Mouse (Mus musculus): Measurements from ENCODE around the gene 5330417H12Rik.

5330417H12Rik gene

DNA sequence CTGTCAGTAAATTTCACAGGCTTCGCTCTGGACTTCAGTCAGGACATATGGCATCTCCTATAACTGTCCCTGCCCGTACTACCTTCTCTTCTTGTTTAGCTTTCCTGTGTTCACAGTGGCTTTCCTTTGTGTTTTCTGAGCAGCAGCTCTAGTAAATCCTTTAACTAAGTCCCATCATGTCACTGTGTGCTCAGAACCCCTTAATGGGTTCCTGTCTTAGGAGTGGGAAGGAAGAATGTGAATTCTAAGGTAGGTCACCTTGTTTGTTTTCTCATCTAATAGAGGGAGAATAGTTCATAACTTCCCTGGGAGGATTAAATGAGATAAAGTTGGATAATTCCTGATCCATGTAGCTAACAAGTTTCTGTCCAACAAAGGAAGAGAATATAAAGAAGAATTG is at the start of gene 5330417H12Rik:
Gene 5330417H12Rik, minus strand, starts transcription at position 101 of the 400 bp plus-strand sequence.
- POLR2A ChIA-PET = no interaction called here

DNA sequence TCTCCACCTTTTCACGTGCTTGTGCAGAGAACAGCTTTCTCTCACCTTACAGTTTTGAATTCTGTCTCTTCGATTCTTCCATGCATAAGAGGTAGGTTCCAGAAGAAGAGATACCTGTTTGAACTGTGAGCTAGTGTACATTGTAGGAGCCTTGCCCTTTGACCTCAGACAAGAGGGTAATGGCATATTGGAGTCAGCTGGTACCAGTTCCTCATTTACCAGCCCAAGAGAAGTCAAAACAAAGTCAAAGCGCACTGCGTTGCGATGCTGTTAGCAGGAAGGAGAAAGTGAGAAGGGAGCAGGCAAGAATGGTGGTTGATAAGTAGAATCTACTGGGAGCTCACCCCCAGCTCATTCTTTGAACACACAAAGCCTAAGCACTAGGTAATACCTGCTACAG is 43.6 kb upstream of the 5330417H12Rik start:
- ChIA-PET CTCF (no interaction called here), POLR2A (interaction anchor here in 1 of 4 experiments (0.6 kb wide), 1 partner anchor 48 kb away, joined by 3 read pairs; no protein-coding TSS in a partner anchor)

More for the DNA sequence above, at the start of gene 5330417H12Rik:
- CTCF ChIA-PET = no interaction called here

DNA sequence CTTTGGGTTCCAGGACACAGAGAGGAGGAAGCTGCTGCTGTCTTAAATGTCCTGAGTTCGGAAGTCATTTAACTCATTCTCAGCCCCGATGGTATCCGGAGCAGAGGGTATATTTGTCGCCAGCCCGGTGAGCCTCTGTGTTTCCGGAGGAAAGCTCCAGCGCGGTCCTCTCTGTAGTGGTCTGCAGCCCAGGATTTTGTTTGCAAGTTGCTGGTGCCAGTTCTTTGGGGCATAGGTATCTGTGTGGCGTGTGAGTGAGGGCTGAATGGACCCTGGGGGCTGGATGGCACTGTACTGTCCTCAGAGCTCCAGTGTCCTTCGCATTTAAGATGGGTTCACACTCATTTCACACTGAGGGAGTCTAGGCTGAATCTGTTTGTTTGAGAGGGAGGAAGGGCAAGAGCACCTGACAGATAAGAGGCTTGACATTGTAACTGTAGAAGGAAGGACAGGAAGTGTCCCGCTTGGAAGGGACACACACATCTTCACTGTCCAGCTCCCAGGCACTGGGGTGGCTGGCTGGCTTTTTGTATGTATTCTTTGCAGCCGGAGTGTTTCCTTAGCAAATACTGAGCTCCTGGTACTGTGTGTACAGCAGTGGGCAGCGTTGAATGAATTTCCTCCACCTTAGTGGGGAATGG is 41.4 kb upstream of the 5330417H12Rik start:
- ChIA-PET CTCF (interaction anchor here in 2 of 4 experiments (0.5 to 0.9 kb wide), 2 partner anchors 12 to 72 kb away, joined by 3 to 4 read pairs; no protein-coding TSS in a partner anchor), POLR2A (interaction anchor here in 2 of 4 experiments (0.7 to 1.9 kb wide), 5 partner anchors 10 to 457 kb away, joined by 3 to 5 read pairs (median 4); partner anchors contain the start of genes Cyb5r2 (in 1 of the 2) and Rbmxl2 (in 1 of the 2))

DNA sequence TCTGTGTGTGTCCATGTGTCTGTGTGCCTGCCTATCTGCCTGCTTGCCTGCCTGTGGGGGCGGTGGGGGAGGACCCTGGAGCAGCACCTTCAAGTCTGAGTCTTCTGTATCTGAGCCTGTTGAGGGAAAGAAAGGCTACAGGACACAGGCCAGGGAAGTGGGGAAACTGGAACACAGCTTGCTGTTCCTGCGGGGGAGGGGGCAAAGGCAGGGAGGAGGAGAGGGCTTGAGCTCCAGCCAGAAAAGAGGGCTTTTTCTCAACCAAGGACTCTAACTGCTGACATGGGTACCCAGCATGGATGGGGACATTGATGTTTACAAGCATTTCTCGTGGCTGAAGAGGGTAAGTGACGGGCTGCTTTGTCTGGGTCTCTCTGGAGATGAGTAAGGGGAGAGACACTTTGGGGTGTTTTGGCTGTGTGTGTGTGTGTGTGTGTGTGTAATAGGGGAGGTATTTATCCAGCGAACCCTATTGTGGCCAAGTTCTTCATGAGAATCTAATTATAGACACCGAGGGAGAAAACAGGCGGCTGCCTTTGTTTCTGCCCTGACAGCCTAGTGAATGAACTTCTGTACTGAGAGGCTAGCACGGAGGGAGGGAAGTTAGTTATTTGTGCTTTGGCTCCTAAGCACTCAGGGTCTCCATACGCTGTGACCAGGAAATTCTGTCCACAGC is 40.8 kb upstream of the 5330417H12Rik start:
- ChIA-PET CTCF (interaction anchor here in 1 of 4 experiments (0.9 kb wide), 1 partner anchor 71 kb away, joined by 3 read pairs; no protein-coding TSS in a partner anchor), POLR2A (interaction anchor here in 2 of 4 experiments (0.6 to 1.9 kb wide), 9 partner anchors 9 to 457 kb away, joined by 3 to 5 read pairs (median 4); partner anchors contain the start of genes Cyb5r2 (in 1 of the 2), Ppfibp2 (in 1 of the 2) and Rbmxl2 (in 1 of the 2))

DNA sequence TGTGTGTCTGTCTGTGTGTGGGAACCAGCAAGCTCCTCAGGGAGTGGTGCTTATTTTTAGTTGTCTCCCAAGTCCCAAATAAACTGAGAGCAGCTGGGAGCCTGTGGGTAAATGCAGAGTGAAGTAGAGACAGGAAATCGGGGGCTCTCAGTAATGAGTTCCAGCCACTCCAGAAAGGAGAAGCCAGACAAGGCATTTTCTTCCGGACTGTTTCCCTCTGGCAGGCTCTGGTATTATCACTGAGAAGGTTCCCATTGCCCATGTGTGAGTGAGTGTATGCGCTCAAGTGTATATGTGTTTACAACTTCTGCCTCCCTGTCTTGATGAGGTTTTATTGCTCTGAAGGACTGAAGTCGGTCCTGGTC is 40.2 kb upstream of the 5330417H12Rik start:
- POLR2A ChIA-PET = interaction anchor here in 3 of 4 experiments (0.6 to 1.9 kb wide), 6 partner anchors 9 to 453 kb away, joined by 3 to 5 read pairs (median 4); partner anchors contain the start of gene Ppfibp2 (in 1 of the 3)

DNA sequence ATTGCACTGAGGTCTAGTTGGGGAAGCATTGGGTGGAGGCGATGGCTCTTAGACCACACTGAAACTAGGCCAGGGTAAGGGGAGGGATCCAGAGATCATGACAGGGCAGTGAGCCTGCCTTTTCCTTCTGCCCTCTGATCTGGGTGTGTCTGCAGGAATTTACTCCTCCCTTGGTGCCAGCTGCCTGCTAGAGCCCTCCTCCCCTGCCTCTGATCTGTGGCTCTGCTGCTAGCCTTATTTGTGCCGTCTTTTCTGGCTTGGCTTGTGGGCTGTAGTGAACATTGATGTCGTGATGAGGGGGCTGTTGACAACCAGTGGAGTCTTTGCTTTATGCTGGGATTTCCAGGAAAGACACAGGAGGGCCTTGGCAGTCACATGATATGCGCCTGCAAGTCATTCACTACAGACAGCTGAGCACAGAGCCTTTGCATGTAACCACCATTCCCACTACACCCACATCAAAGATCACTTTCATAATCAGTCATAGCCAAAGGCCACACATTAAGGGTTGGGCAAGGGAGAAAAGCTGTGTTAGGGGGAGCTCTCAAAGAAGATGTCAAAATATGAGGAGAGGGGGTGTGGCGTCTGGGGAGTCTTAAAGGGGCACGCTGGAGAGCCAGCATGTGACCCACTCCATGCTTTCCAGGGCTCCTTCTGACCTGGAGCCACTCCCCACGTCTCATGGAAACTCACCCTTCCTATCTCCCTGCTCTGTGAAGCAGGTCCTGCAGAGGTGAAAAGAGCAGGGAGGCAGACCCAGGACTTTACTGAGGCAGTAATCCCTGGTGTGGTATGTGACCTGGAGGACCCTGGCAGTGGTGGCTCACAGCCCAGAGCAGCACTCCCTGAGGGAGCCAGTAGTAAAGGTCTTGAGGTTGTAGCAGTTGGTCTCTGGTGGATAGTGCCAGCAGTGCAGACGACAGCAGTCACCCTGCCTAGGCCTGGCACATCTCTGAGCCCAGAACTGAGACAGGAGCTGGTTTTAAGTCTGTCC is 39.4 kb upstream of the 5330417H12Rik start:
- POLR2A ChIA-PET = interaction anchor here in 3 of 4 experiments (0.9 to 1.9 kb wide), 10 partner anchors 10 to 455 kb away, joined by 3 to 5 read pairs (median 4); partner anchors contain the start of genes Cyb5r2 (in 1 of the 3), Ppfibp2 (in 1 of the 3) and Rbmxl2 (in 1 of the 3)
- CTCF ChIA-PET = interaction anchor here in 2 of 4 experiments (1.6 kb wide), 2 partner anchors 19 to 84 kb away, joined by 4 read pairs; no protein-coding TSS in a partner anchor

More for the DNA sequence above, 40.2 kb upstream of the 5330417H12Rik start:
- CTCF ChIA-PET = interaction anchor here in 1 of 4 experiments (1.6 kb wide), 1 partner anchor 83 kb away, joined by 4 read pairs; no protein-coding TSS in a partner anchor

DNA sequence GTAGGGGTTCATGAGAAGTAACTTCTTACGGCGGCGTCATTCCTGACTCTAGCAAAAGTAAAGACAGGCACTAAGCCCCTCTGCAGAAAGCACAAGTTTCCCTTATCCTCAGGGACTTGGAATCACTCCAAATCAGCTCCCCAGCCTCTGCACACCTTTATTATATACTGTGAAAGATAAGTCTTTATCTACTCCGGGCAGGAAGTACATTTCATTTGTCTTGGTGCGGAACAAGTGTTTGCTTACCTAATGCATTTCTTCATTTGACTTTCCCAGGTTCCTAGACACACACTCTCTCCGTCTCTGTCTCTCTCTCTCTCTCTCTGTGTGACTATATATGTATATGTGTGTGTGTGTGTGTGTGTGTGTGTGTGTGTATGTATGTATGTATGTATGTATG is 38.7 kb upstream of the 5330417H12Rik start:
- ChIA-PET POLR2A (interaction anchor here in 3 of 4 experiments (0.6 to 1.8 kb wide), 9 partner anchors 11 to 111 kb away, joined by 3 to 8 read pairs (median 4); partner anchors contain the start of gene Ppfibp2 (in 1 of the 3)), CTCF (interaction anchor here in 2 of 4 experiments (1.3 to 5.0 kb wide), 5 partner anchors 8 to 86 kb away, joined by 3 to 52 read pairs (median 4); no protein-coding TSS in a partner anchor)

DNA sequence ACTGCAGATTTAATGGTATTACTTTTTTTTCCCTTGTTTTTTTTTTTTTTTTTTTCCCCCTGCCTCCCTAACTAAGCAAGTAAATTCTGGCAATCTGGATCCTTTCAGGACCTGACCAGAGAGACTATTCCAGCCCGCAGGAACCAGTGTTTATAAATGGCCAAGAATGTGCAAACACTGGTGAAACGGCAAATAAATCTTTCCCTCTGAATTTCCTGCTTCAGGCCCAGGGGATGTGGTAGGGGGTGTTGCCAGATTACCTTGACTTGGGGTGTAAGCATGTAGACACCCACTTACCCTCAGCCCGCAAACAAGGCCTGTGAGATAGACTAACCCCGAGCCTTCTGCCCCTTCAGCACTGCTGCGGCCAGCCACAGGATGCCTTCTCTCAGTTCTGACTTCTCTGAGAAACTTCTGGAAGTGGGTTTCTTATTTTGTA is 36.9 kb upstream of the 5330417H12Rik start:
- CTCF ChIA-PET = interaction anchor here (0.6 to 5.0 kb wide), 50 partner anchors 9 to 136 kb away, joined by 3 to 52 read pairs (median 4); partner anchors contain the start of gene Ppfibp2 (in 2 of the 4)
- POLR2A ChIA-PET = interaction anchor here (0.7 to 3.0 kb wide), 26 partner anchors 9 to 1016 kb away, joined by 3 to 14 read pairs (median 5); partner anchors contain the start of genes Ppfibp2 (in 3 of the 4) and Rbmxl2 (in 2 of the 4)

DNA sequence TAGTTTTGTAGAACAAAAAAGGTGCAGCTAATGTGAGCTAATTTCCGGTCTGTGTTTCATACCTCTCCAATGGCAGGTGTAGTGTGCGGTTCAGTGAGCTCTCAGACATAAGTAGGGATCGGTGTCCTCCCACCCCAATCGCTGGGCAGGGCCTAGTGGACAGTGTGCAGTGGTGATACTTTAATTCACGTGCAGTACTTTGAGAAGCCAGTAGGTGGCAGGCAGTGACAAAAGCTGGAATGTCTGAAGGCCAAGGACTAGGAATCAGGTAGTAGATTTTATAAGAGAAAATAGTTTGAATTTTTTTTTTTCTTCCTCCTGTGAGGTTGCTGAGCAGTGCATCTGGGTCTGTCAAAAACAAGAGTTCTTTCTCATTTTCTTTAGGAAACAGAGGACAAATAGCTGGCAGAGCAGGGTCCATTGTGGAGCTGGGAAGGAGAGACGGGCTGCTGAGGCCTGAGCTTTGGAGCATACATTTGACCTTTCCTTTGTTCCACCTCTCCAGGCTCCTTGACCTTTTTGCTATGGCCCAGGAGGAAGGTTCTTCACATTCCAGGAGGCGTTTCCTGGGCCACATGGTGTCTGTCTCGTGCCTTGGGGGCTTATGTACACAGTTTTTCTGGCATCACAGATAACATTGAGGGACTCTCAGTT is 36.4 kb upstream of the 5330417H12Rik start:
- POLR2A ChIA-PET = interaction anchor here (0.6 to 3.0 kb wide), 25 partner anchors 8 to 1016 kb away, joined by 3 to 14 read pairs (median 5); partner anchors contain the start of genes Ppfibp2 (in 3 of the 4) and Rbmxl2 (in 2 of the 4)
- CTCF ChIA-PET = interaction anchor here (0.6 to 5.0 kb wide), 50 partner anchors 8 to 135 kb away, joined by 3 to 52 read pairs (median 4); partner anchors contain the start of gene Ppfibp2 (in 2 of the 4)

DNA sequence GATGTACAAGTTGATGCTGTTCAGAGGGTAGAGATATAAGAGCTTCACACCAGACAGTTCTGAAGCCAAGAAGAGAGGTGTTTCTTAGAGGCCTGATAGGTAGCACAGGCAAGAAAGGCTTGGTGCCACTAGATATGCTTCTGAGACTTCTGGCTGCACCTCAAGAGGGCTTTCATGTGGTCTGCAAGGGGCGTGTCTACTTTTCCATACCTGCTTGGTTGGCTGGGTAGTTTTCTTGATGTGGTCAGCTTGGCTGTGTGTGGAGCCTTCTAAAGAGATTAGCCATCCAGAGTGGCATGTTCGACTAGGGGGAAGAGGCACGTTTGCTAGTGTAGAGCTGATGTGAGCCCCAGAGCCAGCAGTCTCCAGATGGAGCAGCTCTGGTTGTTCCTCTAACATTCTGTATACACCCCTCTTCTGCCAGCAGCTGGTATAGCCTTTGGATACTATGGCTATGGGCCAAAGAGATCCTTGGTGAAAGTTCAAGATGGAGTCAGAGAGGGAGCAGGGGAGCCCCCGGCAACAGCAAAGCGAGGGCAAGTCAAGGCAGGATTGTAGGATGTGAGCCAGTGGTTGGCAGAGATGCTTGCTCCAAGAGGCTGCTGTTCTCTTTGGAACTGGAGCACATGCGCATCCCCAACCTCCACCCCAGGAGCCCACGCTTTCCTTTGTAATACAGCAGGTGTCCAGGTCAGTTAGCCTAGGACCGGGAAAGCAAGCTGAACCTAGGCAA is 34.4 kb upstream of the 5330417H12Rik start:
- POLR2A ChIA-PET = interaction anchor here in 2 of 4 experiments (0.7 to 3.0 kb wide), 5 partner anchors 10 to 98 kb away, joined by 3 to 14 read pairs (median 3); partner anchors contain the start of gene Cyb5r2 (in 1 of the 2)
- CTCF ChIA-PET = interaction anchor here (0.6 to 5.0 kb wide), 8 partner anchors 14 to 1612 kb away, joined by 3 to 52 read pairs (median 5); no protein-coding TSS in a partner anchor

DNA sequence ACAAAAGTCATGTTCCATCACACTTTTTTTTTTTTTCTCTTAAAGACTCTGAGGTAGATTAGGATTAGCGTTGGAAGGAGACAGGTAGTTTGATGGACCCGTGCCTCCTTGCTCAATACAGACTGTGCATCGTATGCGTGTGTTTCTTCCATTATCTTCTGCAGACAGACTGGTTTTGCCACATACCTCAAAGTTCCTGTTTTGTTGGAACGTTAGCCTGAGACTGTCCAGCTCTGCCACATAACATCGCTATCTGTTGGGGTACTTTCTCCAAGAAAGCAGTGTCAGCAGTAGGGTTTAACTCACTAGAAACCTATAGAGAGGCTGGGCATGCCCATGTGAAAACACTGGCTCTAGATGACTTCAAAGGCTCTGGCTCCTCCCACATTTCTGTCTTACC is 31.5 kb upstream of the 5330417H12Rik start:
- CTCF ChIA-PET = interaction anchor here in 2 of 4 experiments (0.6 to 0.8 kb wide), 2 partner anchors 92 to 337 kb away, joined by 3 read pairs; no protein-coding TSS in a partner anchor
- POLR2A ChIA-PET = interaction anchor here in 2 of 4 experiments (1.0 to 1.1 kb wide), 2 partner anchors 10 to 62 kb away, joined by 3 read pairs; partner anchors contain the start of gene Ppfibp2 (in 1 of the 2)

DNA sequence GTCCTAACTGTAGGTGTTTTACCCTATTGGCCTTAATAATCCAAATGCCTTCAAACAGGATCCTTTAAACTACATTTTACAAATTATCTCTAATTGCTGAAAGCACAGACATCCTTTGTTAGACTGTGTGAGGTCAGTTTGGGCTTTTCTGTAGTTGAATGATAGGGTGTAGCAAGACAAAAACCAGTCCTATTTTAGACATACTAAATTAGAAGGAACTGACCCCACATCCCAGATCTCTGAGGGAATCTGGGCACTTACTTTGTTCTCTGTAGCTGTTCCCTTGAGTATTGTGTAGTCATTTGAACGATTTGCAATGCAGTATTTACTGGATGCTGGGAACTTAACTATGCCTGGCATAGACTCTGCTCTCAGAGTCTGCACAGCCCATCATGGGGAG is 26.9 kb upstream of the 5330417H12Rik start:
- CTCF ChIA-PET = no interaction called here
- POLR2A ChIA-PET = no interaction called here

DNA sequence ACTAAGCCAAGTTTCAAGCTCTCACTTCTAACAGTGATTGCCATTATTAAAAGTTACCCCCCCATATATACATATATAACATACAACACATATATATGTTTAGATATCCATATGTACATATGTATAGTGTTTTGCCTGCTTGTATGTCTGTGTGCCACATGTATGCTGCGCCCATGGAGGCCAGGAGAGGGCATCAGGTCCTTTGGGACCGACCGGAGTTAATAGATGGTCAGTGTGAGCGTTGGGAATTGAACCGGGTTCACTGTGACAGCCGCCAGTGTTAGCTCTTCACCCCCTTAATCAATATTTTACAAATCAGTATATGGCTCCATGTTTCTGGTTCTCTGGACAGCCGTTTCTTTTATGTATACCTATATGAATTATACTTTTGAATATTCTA is 25.0 kb upstream of the 5330417H12Rik start:
- ChIA-PET POLR2A (interaction anchor here in 2 of 4 experiments (0.6 to 1.2 kb wide), 6 partner anchors 9 to 108 kb away, joined by 3 to 5 read pairs (median 3); partner anchors contain the start of genes Cyb5r2 (in 1 of the 2) and Olfml1 (in 1 of the 2)), CTCF (interaction anchor here in 2 of 4 experiments (0.6 to 1.7 kb wide), 4 partner anchors 11 to 99 kb away, joined by 3 to 6 read pairs (median 4); no protein-coding TSS in a partner anchor)

DNA sequence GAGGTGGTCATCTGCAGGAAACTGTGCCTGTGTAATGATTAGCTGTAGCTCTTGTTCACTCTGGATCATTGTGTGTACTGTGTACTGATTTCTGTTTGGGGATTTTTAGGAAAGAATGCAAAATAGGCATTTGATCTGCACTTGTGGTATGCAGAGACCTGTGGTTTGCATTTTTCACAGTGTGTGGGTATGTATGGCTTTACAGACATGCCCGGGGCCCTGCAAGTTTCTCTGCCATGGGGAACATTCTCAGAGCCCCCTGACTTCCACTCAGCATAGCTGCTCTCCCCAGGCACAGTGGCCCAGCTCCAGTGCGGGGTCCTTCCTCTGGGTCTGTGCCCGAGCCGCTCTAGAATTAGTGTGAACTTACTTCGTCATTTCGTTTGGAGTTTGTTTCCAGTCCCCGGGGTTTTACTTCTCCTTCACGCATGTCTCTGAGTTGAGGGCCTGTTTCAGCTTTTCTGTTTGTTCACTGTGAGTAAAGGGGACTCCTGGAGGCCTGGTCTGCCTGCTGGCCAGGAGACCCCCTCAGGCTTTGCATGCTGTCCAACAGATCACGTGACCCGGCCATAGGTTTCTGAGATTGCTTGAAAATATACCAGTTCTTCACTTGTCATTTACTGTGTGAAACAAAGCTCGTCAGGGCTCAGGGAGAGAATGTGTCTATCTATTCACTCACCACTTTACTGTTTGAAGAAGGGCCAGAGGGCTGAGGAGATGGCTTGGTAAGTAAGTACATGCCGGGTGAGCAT is 24.2 kb upstream of the 5330417H12Rik start:
- POLR2A ChIA-PET = interaction anchor here in 3 of 4 experiments (0.7 to 1.2 kb wide), 6 partner anchors 10 to 109 kb away, joined by 3 to 4 read pairs (median 3); partner anchors contain the start of genes Cyb5r2 (in 1 of the 3) and Olfml1 (in 1 of the 3)

DNA sequence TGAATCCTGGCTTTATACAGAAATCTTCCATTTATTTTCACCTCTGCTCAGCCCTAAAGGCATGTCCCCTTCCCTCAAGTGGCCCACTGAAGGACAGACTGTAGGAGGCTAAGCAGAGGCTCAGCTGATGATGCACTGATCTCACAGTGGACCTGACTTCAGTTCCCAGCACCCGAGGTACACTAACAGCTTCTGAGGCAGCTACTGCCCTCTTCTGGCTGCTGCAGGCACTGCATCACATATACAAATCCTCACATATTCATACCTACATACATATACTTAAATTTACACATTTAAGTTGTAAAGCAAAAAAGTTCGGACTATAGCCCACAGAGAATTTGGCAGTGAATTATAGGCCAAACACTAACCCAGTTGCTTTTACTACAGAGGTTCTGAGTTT is 20.0 kb upstream of the 5330417H12Rik start:
- ChIA-PET CTCF (interaction anchor here (0.6 to 1.5 kb wide), 12 partner anchors 8 to 429 kb away, joined by 3 to 9 read pairs (median 4); partner anchors contain the start of gene Ppfibp2 (in 1 of the 4)), POLR2A (interaction anchor here in 1 of 4 experiments (1.0 kb wide), 1 partner anchor 9 kb away, joined by 3 read pairs; no protein-coding TSS in a partner anchor)

More for the DNA sequence above, 24.2 kb upstream of the 5330417H12Rik start:
- CTCF ChIA-PET = interaction anchor here (0.6 to 1.7 kb wide), 6 partner anchors 12 to 100 kb away, joined by 3 to 8 read pairs (median 4); no protein-coding TSS in a partner anchor

All from embryonic stem cell, embryonic (primary cell).